Mouse (Mus musculus): ENCODE measurements at regions not wholly inside any gene's neighbourhood (a gene's known extent, or its start where the extent isn't known, plus 50 kb on each side); places are given as distances from the start of the nearest gene placed in this dataset.

- no peak overlapping the region for H3K9ac ChIP-seq (ENCODE audit: low read depth, low read length)
- whole genome bisulfite sequencing = 67% methylated on average over 9 of the region's 9 CpGs
Measured at GRCm38 (mm10) chr10:93361654-93362195, 50.8 kb upstream of the Elk3 start.

GRCm38 (mm10) chr10:93364108-93364793, 53.3 kb upstream of the Elk3 start:
- 81% methylated on average over 3 of the region's 3 CpGs for WGBS

More at GRCm38 (mm10) chr10:93361654-93362195, 50.8 kb upstream of the Elk3 start:
- Histone ChIP-seq H3K4me2 (ENCODE audit: low read depth, low read length) (no peak overlapping the region), H3K9me3 (ENCODE audit: control insufficient read depth, low read length) (no peaks in the 10 kb centered on the region), H3K27ac (replicated peaks; ENCODE audit: low read depth, low read length) (no peak overlapping the region), H3K27me3 (replicated peaks; ENCODE audit: control insufficient read depth, insufficient read depth, low read length) (no peaks in the 10 kb centered on the region), H3K4me1 (ENCODE audit: control insufficient read depth, insufficient read depth, low read length) (no peaks in the 10 kb centered on the region), H3K36me3 (ENCODE audit: control insufficient read depth, insufficient read depth, low read length) (no peaks in the 10 kb centered on the region), H3K4me3 (ENCODE audit: low read depth, low read length) (no peak overlapping the region)
- no peak for ATAC-seq (ENCODE audit: low read depth)
- DNase-seq (ENCODE audit: low spot score) = no peak

DNA sequence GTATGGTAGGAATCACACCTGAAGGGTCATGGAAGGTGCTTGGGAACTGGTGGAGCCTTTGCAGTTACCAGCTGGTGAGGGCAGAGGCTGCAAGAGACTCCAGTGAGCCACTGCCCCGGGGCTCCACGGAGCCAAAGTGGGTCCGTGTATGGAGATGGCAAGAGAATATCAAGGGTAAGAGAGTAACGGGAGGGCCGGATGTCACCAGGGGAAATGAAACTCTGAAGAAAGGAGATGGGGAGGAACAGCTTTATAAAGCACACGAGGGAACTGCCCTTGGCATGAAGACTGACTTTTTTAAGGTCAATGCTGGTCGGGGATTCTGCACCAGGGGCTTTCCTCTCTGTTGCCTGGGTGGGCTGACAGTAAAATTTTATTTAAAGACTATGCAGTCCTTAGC, 53.9 kb upstream of the Elk3 start:
- 67% methylated on average over 7 of the region's 7 CpGs for WGBS
- no peaks in the 10 kb centered on the region for H3K4me1 ChIP-seq (ENCODE audit: control insufficient read depth, insufficient read depth, low read length)
- no peak overlapping the region for H3K4me2 ChIP-seq (ENCODE audit: low read depth, low read length)
- H3K36me3 ChIP-seq (ENCODE audit: control insufficient read depth, insufficient read depth, low read length) = no peaks in the 10 kb centered on the region
- H3K4me3 ChIP-seq (ENCODE audit: low read depth, low read length) = no peak overlapping the region
- DNase-seq (ENCODE audit: low spot score) (no peak), ATAC-seq (ENCODE audit: low read depth) (no peak)
- H3K9me3 ChIP-seq (ENCODE audit: control insufficient read depth, low read length) = no peaks in the 10 kb centered on the region
- H3K27me3 ChIP-seq (replicated peaks; ENCODE audit: control insufficient read depth, insufficient read depth, low read length) = no peaks in the 10 kb centered on the region
- no peak overlapping the region for H3K9ac ChIP-seq (ENCODE audit: low read depth, low read length)
- no peak overlapping the region for H3K27ac ChIP-seq (replicated peaks; ENCODE audit: low read depth, low read length)

More at GRCm38 (mm10) chr10:93364108-93364793, 53.3 kb upstream of the Elk3 start:
- no peak overlapping the region for H3K4me3 ChIP-seq (ENCODE audit: low read depth, low read length)
- no peaks in the 10 kb centered on the region for H3K27me3 ChIP-seq (replicated peaks; ENCODE audit: control insufficient read depth, insufficient read depth, low read length)
- no peak overlapping the region for H3K9ac ChIP-seq (ENCODE audit: low read depth, low read length)
- no peaks in the 10 kb centered on the region for H3K9me3 ChIP-seq (ENCODE audit: control insufficient read depth, low read length)
- no peaks in the 10 kb centered on the region for H3K4me1 ChIP-seq (ENCODE audit: control insufficient read depth, insufficient read depth, low read length)
- no peaks in the 10 kb centered on the region for H3K36me3 ChIP-seq (ENCODE audit: control insufficient read depth, insufficient read depth, low read length)
- ATAC-seq (ENCODE audit: low read depth) (no peak), DNase-seq (ENCODE audit: low spot score) (no peak)
- no peak overlapping the region for H3K27ac ChIP-seq (replicated peaks; ENCODE audit: low read depth, low read length)
- H3K4me2 ChIP-seq (ENCODE audit: low read depth, low read length) = no peak overlapping the region

GRCm38 (mm10) chr10:93365318-93365717, 54.4 kb upstream of the Elk3 start:
- ATAC-seq (ENCODE audit: low read depth) = no peak
- no peak overlapping the region for H3K27ac ChIP-seq (replicated peaks; ENCODE audit: low read depth, low read length)
- H3K27me3 ChIP-seq (replicated peaks; ENCODE audit: control insufficient read depth, insufficient read depth, low read length) = no peaks in the 10 kb centered on the region
- H3K36me3 ChIP-seq (ENCODE audit: control insufficient read depth, insufficient read depth, low read length) = no peaks in the 10 kb centered on the region
- H3K9ac ChIP-seq (ENCODE audit: low read depth, low read length) = no peak overlapping the region
- no peak for DNase-seq (ENCODE audit: low spot score)
- no peaks in the 10 kb centered on the region for H3K4me1 ChIP-seq (ENCODE audit: control insufficient read depth, insufficient read depth, low read length)
- H3K4me3 ChIP-seq (ENCODE audit: low read depth, low read length) = no peak overlapping the region
- WGBS = 52% methylated on average over 6 of the region's 6 CpGs
- H3K9me3 ChIP-seq (ENCODE audit: control insufficient read depth, low read length) = no peaks in the 10 kb centered on the region
- H3K4me2 ChIP-seq (ENCODE audit: low read depth, low read length) = no peak overlapping the region

DNA sequence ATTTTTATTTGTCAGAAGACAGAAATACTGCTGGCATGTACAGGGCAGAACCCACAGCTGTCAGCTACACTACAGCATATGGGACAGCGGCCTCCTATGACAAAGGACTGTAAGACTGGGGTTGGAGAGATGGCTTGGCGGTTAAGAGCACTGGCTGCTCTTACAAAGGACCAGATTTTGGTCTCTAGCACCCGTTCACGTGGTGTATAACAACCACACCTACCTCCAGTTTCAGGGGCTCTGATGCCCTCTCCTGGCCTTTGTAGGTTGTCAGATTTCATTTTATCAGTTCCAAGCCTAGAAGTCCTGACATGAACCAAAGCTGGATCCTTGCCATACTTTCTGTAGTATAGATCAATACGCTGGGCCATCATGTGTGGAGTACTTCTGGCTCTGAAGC, 54.9 kb upstream of the Elk3 start:
- Histone ChIP-seq H3K9me3 (ENCODE audit: control insufficient read depth, low read length) (no peaks in the 10 kb centered on the region), H3K36me3 (ENCODE audit: control insufficient read depth, insufficient read depth, low read length) (no peaks in the 10 kb centered on the region), H3K4me2 (ENCODE audit: low read depth, low read length) (no peak overlapping the region), H3K4me1 (ENCODE audit: control insufficient read depth, insufficient read depth, low read length) (no peaks in the 10 kb centered on the region), H3K9ac (ENCODE audit: low read depth, low read length) (no peak overlapping the region), H3K4me3 (ENCODE audit: low read depth, low read length) (no peak overlapping the region), H3K27ac (replicated peaks; ENCODE audit: low read depth, low read length) (no peak overlapping the region), H3K27me3 (replicated peaks; ENCODE audit: control insufficient read depth, insufficient read depth, low read length) (no peaks in the 10 kb centered on the region)
- ATAC-seq (ENCODE audit: low read depth) (no peak), DNase-seq (ENCODE audit: low spot score) (no peak)
- 82% methylated on average over 5 of the region's 5 CpGs for WGBS

DNA sequence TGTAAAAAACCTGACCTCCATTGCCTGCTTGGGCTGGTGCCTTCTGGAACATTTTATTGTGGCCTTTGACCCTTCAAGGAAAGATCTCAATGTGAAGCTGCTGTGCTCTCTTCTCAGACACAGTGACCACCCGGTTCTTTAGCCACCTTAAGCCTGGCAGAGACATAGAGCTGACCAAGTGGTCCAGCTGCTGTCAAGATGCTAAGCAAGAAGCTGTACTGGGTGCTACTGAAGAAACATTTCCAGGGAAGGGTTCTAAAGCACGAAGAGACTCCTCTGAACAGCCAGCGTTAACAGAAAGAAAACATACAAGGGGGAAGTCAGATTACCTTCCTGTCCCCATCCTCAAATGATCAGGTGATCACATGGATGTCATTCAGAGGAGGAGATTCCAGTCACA, 58.8 kb upstream of the Elk3 start:
- ATAC-seq (ENCODE audit: low read depth) = no peak
- H3K27me3 ChIP-seq (replicated peaks; ENCODE audit: control insufficient read depth, insufficient read depth, low read length) = no peaks in the 10 kb centered on the region
- WGBS = 62% methylated on average over 3 of the region's 3 CpGs

GRCm38 (mm10) chr10:93370331-93370730, 59.4 kb upstream of the Elk3 start:
- Histone ChIP-seq H3K27ac (replicated peaks; ENCODE audit: low read depth, low read length) (no peak overlapping the region), H3K4me2 (ENCODE audit: low read depth, low read length) (no peak overlapping the region), H3K36me3 (ENCODE audit: control insufficient read depth, insufficient read depth, low read length) (no peaks in the 10 kb centered on the region), H3K9me3 (ENCODE audit: control insufficient read depth, low read length) (no peaks in the 10 kb centered on the region), H3K27me3 (replicated peaks; ENCODE audit: control insufficient read depth, insufficient read depth, low read length) (no peaks in the 10 kb centered on the region), H3K9ac (ENCODE audit: low read depth, low read length) (no peak overlapping the region), H3K4me3 (ENCODE audit: low read depth, low read length) (no peak overlapping the region), H3K4me1 (ENCODE audit: control insufficient read depth, insufficient read depth, low read length) (no peaks in the 10 kb centered on the region)
- WGBS = 69% methylated on average over 6 of the region's 6 CpGs
- no peak for ATAC-seq (ENCODE audit: low read depth)
- no peak for DNase-seq (ENCODE audit: low spot score)

More for the DNA sequence above, 58.8 kb upstream of the Elk3 start:
- Histone ChIP-seq H3K9me3 (ENCODE audit: control insufficient read depth, low read length) (no peaks in the 10 kb centered on the region), H3K4me1 (ENCODE audit: control insufficient read depth, insufficient read depth, low read length) (no peaks in the 10 kb centered on the region), H3K27ac (replicated peaks; ENCODE audit: low read depth, low read length) (no peak overlapping the region), H3K9ac (ENCODE audit: low read depth, low read length) (no peak overlapping the region), H3K36me3 (ENCODE audit: control insufficient read depth, insufficient read depth, low read length) (no peaks in the 10 kb centered on the region), H3K4me2 (ENCODE audit: low read depth, low read length) (no peak overlapping the region), H3K4me3 (ENCODE audit: low read depth, low read length) (no peak overlapping the region)
- no peak for DNase-seq (ENCODE audit: low spot score)

GRCm38 (mm10) chr10:93372281-93372680, 61.3 kb upstream of the Elk3 start:
- H3K4me2 ChIP-seq (ENCODE audit: low read depth, low read length) = no peak overlapping the region
- ATAC-seq (ENCODE audit: low read depth) (no peak), DNase-seq (ENCODE audit: low spot score) (no peak)
- no peaks in the 10 kb centered on the region for H3K9me3 ChIP-seq (ENCODE audit: control insufficient read depth, low read length)
- no peak overlapping the region for H3K9ac ChIP-seq (ENCODE audit: low read depth, low read length)
- WGBS = 87% methylated on average over 7 of the region's 7 CpGs
- H3K4me1 ChIP-seq (ENCODE audit: control insufficient read depth, insufficient read depth, low read length) = no peaks in the 10 kb centered on the region
- H3K27ac ChIP-seq (replicated peaks; ENCODE audit: low read depth, low read length) = no peak overlapping the region
- H3K4me3 ChIP-seq (ENCODE audit: low read depth, low read length) = no peak overlapping the region
- H3K27me3 ChIP-seq (replicated peaks; ENCODE audit: control insufficient read depth, insufficient read depth, low read length) = no peaks in the 10 kb centered on the region
- H3K36me3 ChIP-seq (ENCODE audit: control insufficient read depth, insufficient read depth, low read length) = no peaks in the 10 kb centered on the region

DNA sequence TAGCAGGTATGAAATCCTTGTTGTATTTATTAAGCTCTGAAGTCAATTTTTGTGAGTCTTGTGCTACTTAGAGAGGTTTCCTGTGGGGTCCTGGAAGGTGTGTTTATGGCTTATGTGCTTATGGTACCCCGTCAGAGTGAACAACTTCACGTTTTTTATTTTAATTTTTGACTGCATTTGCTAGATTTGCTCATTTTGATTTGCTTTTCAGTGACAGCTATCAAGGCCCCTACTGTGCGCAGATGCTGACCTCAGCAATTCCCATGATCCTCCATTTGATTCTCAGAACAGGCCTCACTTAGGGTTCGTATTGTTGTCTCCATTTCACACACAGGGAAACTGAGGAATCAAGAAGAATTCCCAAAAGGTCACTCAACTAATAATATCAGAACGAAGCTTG, 62.3 kb upstream of the Elk3 start:
- H3K4me2 ChIP-seq (ENCODE audit: low read depth, low read length) = no peak overlapping the region
- ATAC-seq (ENCODE audit: low read depth) (no peak), DNase-seq (ENCODE audit: low spot score) (no peak)
- 84% methylated on average over 5 of the region's 5 CpGs for WGBS
- H3K4me3 ChIP-seq (ENCODE audit: low read depth, low read length) = no peak overlapping the region
- no peaks in the 10 kb centered on the region for H3K4me1 ChIP-seq (ENCODE audit: control insufficient read depth, insufficient read depth, low read length)
- no peaks in the 10 kb centered on the region for H3K27me3 ChIP-seq (replicated peaks; ENCODE audit: control insufficient read depth, insufficient read depth, low read length)
- H3K9me3 ChIP-seq (ENCODE audit: control insufficient read depth, low read length) = no peaks in the 10 kb centered on the region
- H3K36me3 ChIP-seq (ENCODE audit: control insufficient read depth, insufficient read depth, low read length) = no peaks in the 10 kb centered on the region
- H3K9ac ChIP-seq (ENCODE audit: low read depth, low read length) = no peak overlapping the region
- H3K27ac ChIP-seq (replicated peaks; ENCODE audit: low read depth, low read length) = no peak overlapping the region
